Mouse (Mus musculus): ENCODE data around the gene Tsks.
A peak's percentile ranks its signal among the peaks of the same experiment; 100 is the strongest.

The Tsks gene

GRCm38 (mm10) chr7:44951960-44952359 is 9.0 kb downstream of the Tsks start:
- peak; percentile 46 for DNase-seq (ENCODE audit: low read depth)

GRCm38 (mm10) chr7:44952611-44953306 is 9.8 kb downstream of the Tsks start:
- peak; percentile 86 for DNase-seq (ENCODE audit: low read depth)

GRCm38 (mm10) chr7:44953561-44953960 is 10.6 kb downstream of the Tsks start:
- DNase-seq (ENCODE audit: low read depth), result no peak

- no peak for DNase-seq (ENCODE audit: low read depth)
Measured at GRCm38 (mm10) chr7:44954091-44954885, 11.3 kb downstream of the Tsks start.

GRCm38 (mm10) chr7:44955628-44956027 is 12.6 kb downstream of the Tsks start:
- DNase-seq (ENCODE audit: low read depth), result peak; percentile 70

- no peak for DNase-seq (ENCODE audit: low read depth)
Measured at GRCm38 (mm10) chr7:44956266-44956665, 13.3 kb downstream of the Tsks start.

GRCm38 (mm10) chr7:44957183-44957835 is 14.3 kb downstream of the Tsks start:
- DNase-seq (ENCODE audit: low read depth), result no peak

- peak; percentile 62 for DNase-seq (ENCODE audit: low read depth)
Measured at GRCm38 (mm10) chr7:44958208-44958607, 15.2 kb downstream of the Tsks start.

GRCm38 (mm10) chr7:44959281-44959680 is 16.3 kb downstream of the Tsks start:
- no peak for DNase-seq (ENCODE audit: low read depth)

- DNase-seq (ENCODE audit: low read depth), result no peak
Measured at GRCm38 (mm10) chr7:44959874-44960511, 17.0 kb downstream of the Tsks start.

- no peak for DNase-seq (ENCODE audit: low read depth)
Measured at GRCm38 (mm10) chr7:44960512-44960910, 17.5 kb downstream of the Tsks start.

- no peak for DNase-seq (ENCODE audit: low read depth)
Measured at GRCm38 (mm10) chr7:44962337-44962736, 19.3 kb downstream of the Tsks start.

- no peak for DNase-seq (ENCODE audit: low read depth)
Measured at GRCm38 (mm10) chr7:44962831-44963230, 19.8 kb downstream of the Tsks start.

GRCm38 (mm10) chr7:44964990-44965389 is 22.0 kb downstream of the Tsks start:
- DNase-seq (ENCODE audit: low read depth), result no peak

- DNase-seq (ENCODE audit: low read depth), result peak; percentile 42
Measured at GRCm38 (mm10) chr7:44965975-44966374, 23.0 kb downstream of the Tsks start.

- DNase-seq (ENCODE audit: low read depth), result no peak
Measured at GRCm38 (mm10) chr7:44966638-44967037, 23.6 kb downstream of the Tsks start.

- DNase-seq (ENCODE audit: low read depth), result peak; percentile 84
Measured at GRCm38 (mm10) chr7:44970231-44970691, 27.3 kb downstream of the Tsks start.

- DNase-seq (ENCODE audit: low read depth), result no peak
Measured at GRCm38 (mm10) chr7:44971142-44971541, 28.1 kb downstream of the Tsks start.

GRCm38 (mm10) chr7:44973415-44974130 is 30.6 kb downstream of the Tsks start:
- DNase-seq (ENCODE audit: low read depth), result no peak

GRCm38 (mm10) chr7:44974383-44975116 is 31.5 kb downstream of the Tsks start, which contains the start of gene Cpt1c:
Cpt1c (minus strand) TSS chr7:44974851.
- no peak for DNase-seq (ENCODE audit: low read depth)

GRCm38 (mm10) chr7:44975117-44975419 is 32.1 kb downstream of the Tsks start:
- no peak for DNase-seq (ENCODE audit: low read depth)
